17 mouse cellular contexts compared by ENCODE assay signal in genomic region chr6:99117411-99117810, GRCm38 (mm10).
"Had no signal": no experiment of that assay in that cellular context is flagged by ENCODE, and none has a peak within 500 bp of the region (broad histone marks: within the 10 kb centered on the region; RNA-seq: fewer than 3 reads in every experiment).

No protein-coding gene starts in this region.

- H3K27me3 ChIP-seq: kidney, embryonic 15.5 days; limb, embryonic 12.5 days; limb, embryonic 15.5 days; liver, embryonic 13.5 days; midbrain, embryonic 12.5 days; midbrain, embryonic 15.5 days; neural tube, embryonic 12.5 days; neural tube, embryonic 15.5 days had no signal

- H3K9me3 ChIP-seq: kidney, embryonic 15.5 days; limb, embryonic 12.5 days; limb, embryonic 15.5 days; liver, embryonic 13.5 days; midbrain, embryonic 12.5 days; midbrain, embryonic 15.5 days; neural tube, embryonic 12.5 days; neural tube, embryonic 15.5 days had no signal

- H3K27ac ChIP-seq: kidney, embryonic 15.5 days; limb, embryonic 12.5 days; limb, embryonic 15.5 days; liver, embryonic 13.5 days; macrophage; midbrain, embryonic 12.5 days; midbrain, embryonic 15.5 days; neural tube, embryonic 12.5 days; neural tube, embryonic 15.5 days had no signal

- H3K4me2 ChIP-seq: kidney, embryonic 15.5 days; limb, embryonic 12.5 days; limb, embryonic 15.5 days; liver, embryonic 13.5 days; midbrain, embryonic 12.5 days; midbrain, embryonic 15.5 days; neural tube, embryonic 12.5 days; neural tube, embryonic 15.5 days had no signal

- H3K4me3 ChIP-seq: kidney, embryonic 15.5 days; limb, embryonic 12.5 days; limb, embryonic 15.5 days; liver, embryonic 13.5 days; midbrain, embryonic 12.5 days; midbrain, embryonic 15.5 days; neural tube, embryonic 12.5 days; neural tube, embryonic 15.5 days had no signal

- ATAC-seq: midbrain, embryonic 15.5 days had no signal

- H3K9ac ChIP-seq: kidney, embryonic 15.5 days; limb, embryonic 12.5 days; limb, embryonic 15.5 days; liver, embryonic 13.5 days; midbrain, embryonic 12.5 days; midbrain, embryonic 15.5 days; neural tube, embryonic 12.5 days; neural tube, embryonic 15.5 days had no signal

- H3K4me1 ChIP-seq: kidney, embryonic 15.5 days; limb, embryonic 12.5 days; midbrain, embryonic 12.5 days; midbrain, embryonic 15.5 days; neural tube, embryonic 12.5 days; neural tube, embryonic 15.5 days had no signal

- DNase-seq: kidney, adult 8-10 months; kidney, postnatal 10 days; kidney, postnatal 36 days; left cerebral cortex, postnatal 4 days; liver, embryonic 13.5 days; lung, adult 2 months; lung, postnatal 14 days; thymus, adult 18-20 months; thymus, postnatal 36 days had no signal

- H3K36me3 ChIP-seq: kidney, embryonic 15.5 days; limb, embryonic 12.5 days; limb, embryonic 15.5 days; liver, embryonic 13.5 days; midbrain, embryonic 12.5 days; midbrain, embryonic 15.5 days; neural tube, embryonic 12.5 days; neural tube, embryonic 15.5 days had no signal
